Mouse (Mus musculus) CH12.LX (cell line): ENCODE results near the gene Evi2a. TPM values are rescaled to one million over a fixed set of nuclear protein-coding genes. Genes with fewer than 3 reads are reported as not detected.
A peak's percentile ranks its signal among the peaks of the same experiment; 100 is the strongest.

Experiments
- DNase-seq: peaks from one replicate; pipeline ENCODE4 v3.0.0-alpha.2; 2013; ENCODE audit errors: extremely low read depth
- H3K27ac ChIP-seq: 2 replicates; pipeline ENCODE4 v1.5.1; 2012; ENCODE audit warnings: low read depth, mild to moderate bottlenecking, control low read depth, moderate library complexity; ENCODE audit not compliant: insufficient read depth
- H3K27me3 ChIP-seq: replicated peaks from 2 replicates; pipeline ENCODE3; 2012; ENCODE audit warnings: inconsistent platforms
- H3K36me3 ChIP-seq, 2 experiments: replicated peaks in 1 of 2; 2 replicates each; pipeline versions ENCODE3 to v1.6.1; 2012; ENCODE audit warnings: inconsistent platforms in 1 of 2, low read length in 1 of 2, mild to moderate bottlenecking in 1 of 2, mixed read lengths in 1 of 2, moderate library complexity in 1 of 2; ENCODE audit not compliant: control insufficient read depth in 1 of 2, insufficient read depth in 1 of 2
- H3K4me1 ChIP-seq, 2 experiments: 2 replicates each; pipeline ENCODE4 v1.6.1; 2012; ENCODE audit warnings: inconsistent platforms in 1 of 2, moderate library complexity in 1 of 2; ENCODE audit not compliant: insufficient read depth in 2 of 2, control insufficient read depth in 1 of 2
- H3K4me2 ChIP-seq: 2 replicates; pipeline ENCODE4 v1.6.1; 2012; ENCODE audit warnings: low read depth, mild to moderate bottlenecking, control low read depth; ENCODE audit not compliant: poor library complexity, insufficient read depth, severe bottlenecking
- H3K4me3 ChIP-seq, 3 experiments: fragments of 150-350 bp in 1 of 3; sonication (generic) in 1 of 3; replicated peaks in 1 of 3; 2 replicates each; pipeline versions ENCODE3 to v1.5.1; 2011 to 2012; ENCODE audit warnings: low read depth in 2 of 3, low read length in 2 of 3, mild to moderate bottlenecking in 2 of 3, moderate library complexity in 2 of 3, control low read depth in 1 of 3, improper control_type of control experiment in 1 of 3, inconsistent platforms in 1 of 3, mixed read lengths in 1 of 3; ENCODE audit not compliant: poor library complexity in 1 of 3
- H3K79me2 ChIP-seq: replicated peaks from 2 replicates; pipeline ENCODE4 v1.6.1; 2012; ENCODE audit warnings: mild to moderate bottlenecking, moderate library complexity; ENCODE audit not compliant: control insufficient read depth, poor library complexity, insufficient read depth, severe bottlenecking; ENCODE audit errors: extremely low read depth
- H3K9ac ChIP-seq: 2 replicates; pipeline ENCODE4 v1.6.1; 2012; ENCODE audit warnings: low read depth, mild to moderate bottlenecking, control low read depth, moderate library complexity; ENCODE audit not compliant: insufficient read depth
- H3K9me3 ChIP-seq: replicated peaks from 2 replicates; pipeline ENCODE3; 2012; ENCODE audit warnings: low read length, inconsistent platforms, mixed read lengths
- CHD1 ChIP-seq: IDR thresholded peaks from 2 replicates; pipeline ENCODE4 v1.6.1; 2012; ENCODE audit warnings: low read depth, low read length, improper control_type of control experiment, inconsistent platforms
- CHD2 ChIP-seq: IDR thresholded peaks from 2 replicates; pipeline ENCODE4 v1.6.1; 2011; ENCODE audit warnings: low read length, improper control_type of control experiment
- ETS1 ChIP-seq: conservative IDR thresholded peaks from 2 replicates; pipeline ENCODE4 v1.6.1; 2012; ENCODE audit warnings: low read depth, mild to moderate bottlenecking, inconsistent platforms, low read length, improper control_type of control experiment, moderate library complexity
- GABPA ChIP-seq: IDR thresholded peaks from 2 replicates; pipeline ENCODE4 v1.6.1; 2012; ENCODE audit warnings: low read depth, low read length, improper control_type of control experiment, inconsistent platforms; ENCODE audit not compliant: insufficient replicate concordance
- IRF4 ChIP-seq: IDR thresholded peaks from 2 replicates; pipeline ENCODE4 v1.6.1; 2014; ENCODE audit warnings: low read depth, mild to moderate bottlenecking, inconsistent platforms, low read length, improper control_type of control experiment
- JUND ChIP-seq: conservative IDR thresholded peaks from 2 replicates; pipeline ENCODE4 v1.6.1; 2011; ENCODE audit warnings: low read depth, low read length, improper control_type of control experiment
- MAFK ChIP-seq: IDR thresholded peaks from 2 replicates; pipeline ENCODE4 v1.6.1; 2011; ENCODE audit warnings: low read length, improper control_type of control experiment; ENCODE audit not compliant: insufficient replicate concordance
- MAX ChIP-seq: IDR thresholded peaks from 2 replicates; pipeline ENCODE4 v1.6.1; 2011; ENCODE audit warnings: low read length, improper control_type of control experiment
- MEF2A ChIP-seq: IDR thresholded peaks from 2 replicates; pipeline ENCODE4 v1.6.1; 2014; ENCODE audit warnings: low read depth, mild to moderate bottlenecking, inconsistent platforms, low read length, improper control_type of control experiment, borderline replicate concordance
- MYC ChIP-seq: IDR thresholded peaks from 2 replicates; pipeline ENCODE4 v1.6.1; 2011; ENCODE audit warnings: low read depth, mild to moderate bottlenecking, improper control_type of control experiment, low read length
- NELFE ChIP-seq: IDR thresholded peaks from 2 replicates; pipeline ENCODE4 v1.6.1; 2011; ENCODE audit warnings: low read depth, low read length, improper control_type of control experiment
- NRF1 ChIP-seq: IDR thresholded peaks from 2 replicates; pipeline ENCODE4 v1.6.1; 2014; ENCODE audit warnings: low read depth, mild to moderate bottlenecking, inconsistent platforms, low read length, improper control_type of control experiment, moderate library complexity
- RAD21 ChIP-seq: IDR thresholded peaks from 2 replicates; pipeline ENCODE4 v1.6.1; 2011; ENCODE audit warnings: low read depth, mild to moderate bottlenecking, low read length, improper control_type of control experiment, moderate library complexity
- RCOR1 ChIP-seq: conservative IDR thresholded peaks from 2 replicates; pipeline ENCODE4 v1.6.1; 2012; ENCODE audit warnings: low read depth, mild to moderate bottlenecking, inconsistent platforms, low read length, improper control_type of control experiment
- TBP ChIP-seq: conservative IDR thresholded peaks from 2 replicates; pipeline ENCODE4 v1.6.1; 2011; ENCODE audit warnings: low read depth, low read length, improper control_type of control experiment
- USF2 ChIP-seq: conservative IDR thresholded peaks from 2 replicates; pipeline ENCODE4 v1.6.1; 2011; ENCODE audit warnings: low read depth, low read length, improper control_type of control experiment
- ZNF384 ChIP-seq: IDR thresholded peaks from 2 replicates; pipeline ENCODE4 v1.6.1; 2012; ENCODE audit warnings: low read depth, low read length, improper control_type of control experiment, inconsistent platforms
- dilution Hi-C: fragments of 300-500 bp; cut with MboI; formaldehyde crosslinking; loops from 2 replicates; pipeline ENCODE4 v1.14.3; 2020; ENCODE audit warnings: low sequenced_read_pairs; ENCODE audit not compliant: extremely low pct_unique_long_range_greater_than_20kb, extremely low pct_ligation_motif_present
- in situ Hi-C: fragments of 300-500 bp; cut with MboI; formaldehyde crosslinking; loops from 3 replicates; pipeline ENCODE4 v1.14.3; 2019; ENCODE audit warnings: low sequenced_read_pairs, low pct_ligation_motif_present, low pct_unique_long_range_greater_than_20kb, mixed read lengths
- polyA plus RNA-seq: library from polyadenylated mRNA; unstranded; fragments of >175 nt; gene quantifications from 2 replicates; pipeline ENCODE4 v1.2.1, GENCODE M21; 2012; ENCODE audit warnings: low read depth; ENCODE audit not compliant: insufficient read length
- total RNA-seq, 2 experiments: library from RNA; depleted of rRNA; stranded (reverse); fragments of 300-350 nt in 1 of 2; fragments of >200 nt in 1 of 2; gene quantifications; 2 replicates each; pipeline ENCODE4 v1.2.3; 2012 to 2014

The Evi2a gene
- total and polyA plus RNA-seq, 3 experiments: 137 to 165 (median 140) TPM

- dilution Hi-C loops: no loop called here
Measured at GRCm38 (mm10) chr11:79502917-79503316, 27.5 kb downstream of the Evi2a start.

GRCm38 (mm10) chr11:79494976-79495800, 35.2 kb downstream of the Evi2a start:
- Histone ChIP-seq H3K27ac (peak overlapping the region; percentile 64), H3K4me2 (peak overlapping the region; percentile 97), H3K36me3 (peaks cover 0 to 3% of the 10 kb centered on the region in 2 experiments), H3K4me3 (peak overlapping the region in 2 of 3 experiments; percentile 40 to 50), H3K9me3 (no peaks in the 10 kb centered on the region), H3K79me2 (no peaks in the 10 kb centered on the region), H3K27me3 (no peaks in the 10 kb centered on the region), H3K9ac (peak overlapping the region; percentile 97), H3K4me1 (peaks cover 8 to 28% of the 10 kb centered on the region in 2 experiments)
- dilution Hi-C loops: no loop called here
- in situ Hi-C loops: no loop called here
- no peak; the same call in 1 of the 2 replicates for TF ChIP-seq ETS1
- TF ChIP-seq USF2: no peak
- peak; percentile 75 for TF ChIP-seq MYC
- TF ChIP-seq RAD21: no peak
- 0 out of 2 replicates have a peak, but pooled peaks have one; percentile 14 for TF ChIP-seq JUND
- peak; percentile 32; the same call in 1 of the 2 replicates for TF ChIP-seq NELFE
- TF ChIP-seq CHD1: peak; percentile 28; the same call in 1 of the 2 replicates
- peak; percentile 68 for TF ChIP-seq MAX
- peak; percentile 86 for TF ChIP-seq ZNF384
- TF ChIP-seq GABPA: no peak
- peak; percentile 20; the same call in 1 of the 2 replicates for TF ChIP-seq TBP
- TF ChIP-seq MEF2A: peak; percentile 48; the same call in 1 of the 2 replicates
- peak; percentile 38 for DNase-seq

More at GRCm38 (mm10) chr11:79502917-79503316, 27.5 kb downstream of the Evi2a start:
- no peak overlapping the region for H3K4me2 ChIP-seq
- DNase-seq: no peak
- H3K27ac ChIP-seq: no peak overlapping the region
- H3K4me1 ChIP-seq: peaks cover 4 to 6% of the 10 kb centered on the region in 2 experiments; a peak in 1 of 4 replicates
- no peaks in the 10 kb centered on the region for H3K27me3 ChIP-seq
- H3K79me2 ChIP-seq: no peaks in the 10 kb centered on the region
- no peaks in the 10 kb centered on the region for H3K9me3 ChIP-seq
- H3K36me3 ChIP-seq: peaks cover 0 to 10% of the 10 kb centered on the region in 2 experiments
- H3K9ac ChIP-seq: no peak overlapping the region
- TF ChIP-seq RCOR1: no peak
- no peak for TF ChIP-seq IRF4
- no peak for TF ChIP-seq ETS1
- no peak for TF ChIP-seq CHD2
- TF ChIP-seq NRF1: no peak
- no peak for TF ChIP-seq MAFK
- TF ChIP-seq, all 38 proteins: peak for 0
- in situ Hi-C loops: no loop called here
- H3K4me3 ChIP-seq: no peak overlapping the region
